Mouse (Mus musculus) inflammation-experienced regulatory T-cells, adult 6 months (primary cell): ENCODE measurements around the gene Commd1. TPM values are rescaled to one million over a fixed set of nuclear protein-coding genes. Genes with fewer than 3 reads are reported as not detected.

Experiments used
- ATAC-seq: one replicate; pipeline ENCODE4 v1.8.0; 2017
- polyA plus RNA-seq, 3 experiments: library from polyadenylated mRNA; unstranded; fragments of 100-300 nt; shearing (Covaris generic); gene quantifications; one replicate each; pipeline ENCODE4 v1.2.1; 2017

Commd1 gene
- polyA plus RNA-seq, 3 experiments from 2014 or later, result 72.3 to 139 (median 76.1) TPM

GRCm38 (mm10) chr11:22938983-22939382 lies 43.2 kb downstream of the Commd1 start:
- ATAC-seq, result no peak

- ATAC-seq, result no peak
These were observed 44.4 kb downstream of the Commd1 start for GRCm38 (mm10) chr11:22937716-22938316.

- ATAC-seq, result peak; percentile 92
These were observed 45.6 kb downstream of the Commd1 start for GRCm38 (mm10) chr11:22936446-22937125.

- ATAC-seq, result no peak
These were observed 50.0 kb downstream of the Commd1 start for GRCm38 (mm10) chr11:22932167-22932566.

- no peak for ATAC-seq
These were observed 50.8 kb downstream of the Commd1 start for GRCm38 (mm10) chr11:22931320-22931905.

GRCm38 (mm10) chr11:22930129-22930528 lies 52.1 kb downstream of the Commd1 start:
- ATAC-seq, result no peak

- ATAC-seq, result peak; percentile 76
These were observed 53.5 kb downstream of the Commd1 start for GRCm38 (mm10) chr11:22928586-22929169.

GRCm38 (mm10) chr11:22923606-22924005 lies 58.6 kb downstream of the Commd1 start:
- no peak for ATAC-seq

- no peak for ATAC-seq
These were observed 59.6 kb downstream of the Commd1 start for GRCm38 (mm10) chr11:22922546-22922945.

- no peak for ATAC-seq
These were observed 62.8 kb downstream of the Commd1 start for GRCm38 (mm10) chr11:22919336-22919735.

GRCm38 (mm10) chr11:22917786-22918185 lies 64.4 kb downstream of the Commd1 start:
- no peak for ATAC-seq

GRCm38 (mm10) chr11:22913744-22914143 lies 68.4 kb downstream of the Commd1 start:
- ATAC-seq, result no peak

- ATAC-seq, result no peak
These were observed 70.4 kb downstream of the Commd1 start for GRCm38 (mm10) chr11:22911831-22912230.

- ATAC-seq, result no peak
These were observed 75.7 kb downstream of the Commd1 start for GRCm38 (mm10) chr11:22906453-22906865.

GRCm38 (mm10) chr11:22902923-22903322 lies 79.3 kb downstream of the Commd1 start:
- ATAC-seq, result peak; percentile 69

- no peak for ATAC-seq
These were observed 82.1 kb downstream of the Commd1 start for GRCm38 (mm10) chr11:22900041-22900440.

- no peak for ATAC-seq
These were observed 84.5 kb downstream of the Commd1 start for GRCm38 (mm10) chr11:22897642-22898041.

- ATAC-seq, result no peak
These were observed 85.1 kb downstream of the Commd1 start for GRCm38 (mm10) chr11:22897127-22897526.

- ATAC-seq, result no peak
These were observed 89.1 kb downstream of the Commd1 start for GRCm38 (mm10) chr11:22893075-22893474.

- ATAC-seq, result no peak
These were observed 89.7 kb downstream of the Commd1 start for GRCm38 (mm10) chr11:22892466-22892865.

- ATAC-seq, result no peak
These were observed 90.3 kb downstream of the Commd1 start for GRCm38 (mm10) chr11:22891876-22892275.

- no peak for ATAC-seq
These were observed 90.9 kb downstream of the Commd1 start for GRCm38 (mm10) chr11:22891242-22891641.

GRCm38 (mm10) chr11:22889224-22889623 lies 93.0 kb downstream of the Commd1 start:
- ATAC-seq, result no peak

GRCm38 (mm10) chr11:22886991-22887390 lies 95.2 kb downstream of the Commd1 start:
- no peak for ATAC-seq
